Mouse (Mus musculus): ENCODE results near the gene Tbx3.

GRCm38 (mm10) chr5:119681011-119681832 is 10.8 kb downstream of the Tbx3 start:
- TF ChIP-seq CTCF (IDR thresholded peaks at IDR 0.05; ENCODE audit: borderline replicate concordance, insufficient read depth, low read length), result no peak
- no peak for TF ChIP-seq POLR2A (IDR thresholded peaks at IDR 0.05; ENCODE audit: low read depth, low read length)

Measured in embryonic fibroblast, embryonic 13.5 days (primary cell).